Mouse (Mus musculus) hindbrain, postnatal 0 days (tissue): ENCODE measurements around the gene H2afv. TPM values are rescaled to one million over a fixed set of nuclear protein-coding genes. Genes with fewer than 3 reads are reported as not detected.

Experiments used
- ATAC-seq: fragments of 200-750 bp; cut with Nextera tagmentation; 2 replicates; pipeline ENCODE4 v1.8.0; 2017; ENCODE audit warnings: mild to moderate bottlenecking, moderate TSS enrichment, moderate library complexity
- DNase-seq: peaks from one replicate; pipeline ENCODE4 v3.0.0-alpha.2; 2015; ENCODE audit warnings: low spot score
- H3K27ac ChIP-seq: fragments of 300-500 bp; sonication (generic); 2 replicates; pipeline ENCODE4 v1.5.1; 2014; ENCODE audit warnings: mild to moderate bottlenecking
- H3K27me3 ChIP-seq: fragments of 300-500 bp; sonication (generic); 2 replicates; pipeline ENCODE4 v1.6.1; 2014; ENCODE audit warnings: low read length, mixed read lengths; ENCODE audit not compliant: insufficient read depth
- H3K36me3 ChIP-seq: fragments of 300-500 bp; sonication (generic); 2 replicates; pipeline ENCODE4 v1.6.1; 2014; ENCODE audit warnings: low read length, mixed read lengths; ENCODE audit not compliant: insufficient read depth
- H3K4me1 ChIP-seq: fragments of 300-500 bp; sonication (generic); 2 replicates; pipeline ENCODE4 v1.6.1; 2014; ENCODE audit warnings: antibody characterized with exemption, low read length, mixed read lengths; ENCODE audit not compliant: insufficient read depth
- H3K4me2 ChIP-seq: fragments of 300-500 bp; sonication (generic); 2 replicates; pipeline ENCODE4 v1.6.1; 2014; ENCODE audit warnings: low read depth, mild to moderate bottlenecking, low read length, moderate library complexity, mixed read lengths
- H3K4me3 ChIP-seq: fragments of 300-500 bp; sonication (generic); 2 replicates; pipeline ENCODE4 v1.5.1; 2014; ENCODE audit warnings: low read length
- H3K9ac ChIP-seq: fragments of 300-500 bp; sonication (generic); replicated peaks from 2 replicates; pipeline ENCODE4 v1.6.1; 2014; ENCODE audit warnings: mild to moderate bottlenecking, low read length, moderate library complexity, mixed read lengths
- H3K9me3 ChIP-seq: fragments of 300-500 bp; sonication (generic); 2 replicates; pipeline ENCODE4 v1.6.1; 2016; ENCODE audit warnings: low read length, mixed read lengths
- CTCF ChIP-seq: IDR thresholded peaks from 2 replicates; pipeline ENCODE4 v1.5.1; 2016; ENCODE audit warnings: antibody characterized with exemption, control low read depth, low read depth
- WGBS: fragments of 180-500 bp; shearing (Covaris S2); extraction: QIAGEN DNeasy Blood & Tissue Kit; methylation state at CpG from one replicate; pipeline ENCODE4 v1.1.7; 2014; 5-methylcytosine and 5-hydroxymethylcytosine counted together
- polyA plus RNA-seq: library from polyadenylated mRNA; unstranded; fragments of >200 nt; fragmentation: Nextera tagmentation; extraction: Ambion mirVana; gene quantifications from 2 replicates; pipeline ENCODE4 v1.2.1, GENCODE M21; 2015
- total RNA-seq: library from RNA; depleted of rRNA; stranded (reverse); fragments of >200 nt; gene quantifications from 2 replicates; pipeline ENCODE4 v1.2.3, GENCODE M21; 2014

Gene H2afv
- total and polyA plus RNA-seq, 2 experiments from 2014 or later = 75.5 to 251 TPM

DNA sequence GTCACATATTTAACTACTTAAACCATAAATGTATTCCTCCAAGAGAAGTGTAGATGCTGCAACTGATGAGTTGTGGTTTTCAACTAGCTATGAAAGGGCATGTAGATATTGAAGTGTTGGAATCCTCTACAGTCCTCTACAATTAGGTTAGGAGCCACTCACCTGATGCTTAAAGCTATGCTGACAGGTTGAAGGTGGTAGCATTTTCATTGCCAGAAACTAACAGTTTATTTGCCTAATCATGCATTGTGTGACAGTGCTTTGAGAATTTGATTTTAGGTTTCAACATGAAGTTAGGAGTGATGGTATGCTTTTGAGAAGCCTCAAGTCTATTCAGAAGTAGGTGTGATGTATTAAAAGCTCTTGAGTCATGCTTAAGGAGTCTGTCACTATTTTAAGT is 26.8 kb downstream of the H2afv start:
- Histone ChIP-seq H3K9me3 (no peaks in the 10 kb centered on the region), H3K4me2 (peak overlapping the region; percentile 89), H3K36me3 (peaks cover 19% of the 10 kb centered on the region), H3K27ac (no peak overlapping the region), H3K4me3 (peak overlapping the region; percentile 90), H3K27me3 (no peaks in the 10 kb centered on the region), H3K9ac (0 out of 2 replicates have a peak overlapping the region, but pooled peaks have one; percentile 98), H3K4me1 (peaks cover 9% of the 10 kb centered on the region)
- no peak for TF ChIP-seq CTCF
- no peak for DNase-seq
- no peak for ATAC-seq

DNA sequence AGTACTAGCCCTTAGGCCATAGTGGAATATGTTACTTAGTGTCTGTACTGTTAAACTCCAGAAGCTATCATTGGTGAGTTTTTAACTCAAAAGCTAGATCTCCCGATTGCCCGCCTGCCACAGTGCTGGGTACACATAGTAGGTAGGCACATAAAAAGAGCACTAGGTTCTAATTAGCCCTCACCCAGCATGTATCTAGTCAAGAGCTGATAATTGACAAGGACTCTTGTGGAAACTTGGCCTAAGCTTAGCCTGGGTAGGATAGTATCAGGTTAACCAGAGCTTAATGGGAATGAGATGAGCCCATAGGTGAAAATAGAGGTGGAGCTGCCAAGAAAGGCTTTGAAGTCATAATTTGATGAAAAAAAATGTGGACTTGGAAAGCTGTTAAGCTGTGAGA is 27.2 kb downstream of the H2afv start:
- peak overlapping the region; percentile 90 for H3K4me3 ChIP-seq
- H3K36me3 ChIP-seq = peaks cover 19% of the 10 kb centered on the region
- 27% methylated on average over 2 of the region's 2 CpGs for WGBS
- H3K4me2 ChIP-seq = peak overlapping the region; percentile 89
- no peaks in the 10 kb centered on the region for H3K27me3 ChIP-seq
- H3K9ac ChIP-seq = peak overlapping the region; percentile 98
- H3K9me3 ChIP-seq = no peaks in the 10 kb centered on the region
- H3K4me1 ChIP-seq = peaks cover 9% of the 10 kb centered on the region
- H3K27ac ChIP-seq = peak overlapping the region; percentile 98
- ATAC-seq = no peak
- TF ChIP-seq CTCF = no peak
- no peak for DNase-seq

DNA sequence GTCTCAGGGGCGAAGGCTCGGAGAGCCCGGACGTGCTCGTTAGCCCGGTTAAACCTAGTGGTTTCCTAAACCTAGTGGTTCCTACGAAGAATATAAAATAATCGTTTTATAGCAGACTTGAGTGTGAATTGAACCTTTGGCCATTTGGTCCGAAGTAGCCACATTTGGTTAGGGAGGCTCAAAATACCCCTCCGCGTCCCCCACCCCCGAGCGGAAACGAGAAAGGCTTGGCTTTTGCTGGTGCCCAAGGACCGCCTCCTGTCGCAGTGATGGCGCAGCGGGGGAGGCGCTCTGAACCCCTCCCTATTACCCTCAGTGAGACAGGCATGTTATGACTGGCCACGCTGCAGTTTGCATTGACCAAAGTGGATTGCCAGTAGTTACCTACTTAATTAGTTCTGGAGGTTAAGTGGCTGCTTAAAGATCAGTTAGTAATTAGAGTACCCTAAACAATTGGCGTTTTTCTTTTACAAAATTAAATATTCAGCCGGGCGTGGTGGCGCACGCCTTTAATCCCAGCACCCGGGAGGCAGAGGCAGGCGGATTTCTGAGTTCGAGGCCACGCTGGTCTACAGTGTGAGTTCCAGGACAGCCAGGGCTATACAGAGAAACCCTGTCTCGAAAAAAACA is 27.7 kb downstream of the H2afv start:
- peaks cover 9% of the 10 kb centered on the region for H3K4me1 ChIP-seq
- H3K27ac ChIP-seq = peak overlapping the region; percentile 98
- H3K4me3 ChIP-seq = peak overlapping the region; percentile 90
- H3K36me3 ChIP-seq = peaks cover 19% of the 10 kb centered on the region
- H3K27me3 ChIP-seq = no peaks in the 10 kb centered on the region
- under 1% methylated on average over 30 of the region's 30 CpGs for WGBS
- TF ChIP-seq CTCF = no peak
- peak; percentile 90 for DNase-seq
- no peaks in the 10 kb centered on the region for H3K9me3 ChIP-seq
- peak overlapping the region; percentile 98 for H3K9ac ChIP-seq
- peak; percentile 67 for ATAC-seq
- H3K4me2 ChIP-seq = peak overlapping the region; percentile 89

DNA sequence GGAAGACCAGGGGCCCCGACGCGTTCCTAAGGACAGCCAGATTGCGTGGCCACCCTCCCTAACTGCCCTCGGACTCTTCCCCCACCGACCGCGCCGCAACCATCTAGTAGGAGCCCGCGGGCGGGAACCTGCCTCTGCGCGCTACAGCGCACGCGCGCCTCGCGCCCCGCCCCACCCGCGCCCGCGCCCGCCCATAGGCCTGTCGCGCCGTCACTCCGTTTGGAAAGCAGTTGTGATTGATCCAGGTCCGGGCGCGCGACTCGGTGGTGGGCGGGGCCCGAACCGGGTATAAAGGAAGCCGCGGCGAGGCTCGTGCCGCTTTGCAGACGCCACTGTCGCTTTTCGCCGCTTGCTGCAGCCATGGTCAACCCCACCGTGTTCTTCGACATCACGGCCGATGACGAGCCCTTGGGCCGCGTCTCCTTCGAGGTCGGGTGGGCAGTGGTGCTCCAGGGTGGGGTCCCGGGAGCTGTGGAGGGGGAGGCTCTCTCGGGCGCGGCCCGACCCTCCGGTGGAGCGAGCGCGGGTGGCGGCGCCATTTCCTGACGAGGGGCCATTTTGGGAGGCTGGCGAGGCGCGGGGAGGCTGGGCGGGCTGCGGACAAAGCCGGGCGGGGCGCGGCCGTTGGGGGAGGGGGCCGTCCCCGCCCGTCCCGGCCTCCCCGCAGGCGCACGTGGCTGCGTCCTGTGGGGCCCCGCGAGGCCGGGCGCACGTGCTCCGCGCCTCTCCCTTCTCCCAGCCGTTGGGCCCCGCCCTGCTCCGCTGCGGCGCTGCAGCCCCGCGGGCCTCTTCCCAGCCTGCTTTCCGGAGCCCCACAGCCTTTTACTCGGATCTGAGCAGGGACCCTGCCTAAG is 28.5 kb downstream of the H2afv start:
- Histone ChIP-seq H3K27me3 (no peaks in the 10 kb centered on the region), H3K27ac (peak overlapping the region; percentile 98), H3K36me3 (peaks cover 19% of the 10 kb centered on the region), H3K9ac (peak overlapping the region; percentile 98), H3K4me3 (peak overlapping the region; percentile 90), H3K4me2 (peak overlapping the region; percentile 89), H3K9me3 (no peaks in the 10 kb centered on the region), H3K4me1 (peaks cover 9% of the 10 kb centered on the region)
- ATAC-seq (peak; percentile 95), DNase-seq (peak; percentile 97)
- TF ChIP-seq CTCF = no peak
- WGBS = 2% methylated on average over 88 of the region's 102 CpGs

DNA sequence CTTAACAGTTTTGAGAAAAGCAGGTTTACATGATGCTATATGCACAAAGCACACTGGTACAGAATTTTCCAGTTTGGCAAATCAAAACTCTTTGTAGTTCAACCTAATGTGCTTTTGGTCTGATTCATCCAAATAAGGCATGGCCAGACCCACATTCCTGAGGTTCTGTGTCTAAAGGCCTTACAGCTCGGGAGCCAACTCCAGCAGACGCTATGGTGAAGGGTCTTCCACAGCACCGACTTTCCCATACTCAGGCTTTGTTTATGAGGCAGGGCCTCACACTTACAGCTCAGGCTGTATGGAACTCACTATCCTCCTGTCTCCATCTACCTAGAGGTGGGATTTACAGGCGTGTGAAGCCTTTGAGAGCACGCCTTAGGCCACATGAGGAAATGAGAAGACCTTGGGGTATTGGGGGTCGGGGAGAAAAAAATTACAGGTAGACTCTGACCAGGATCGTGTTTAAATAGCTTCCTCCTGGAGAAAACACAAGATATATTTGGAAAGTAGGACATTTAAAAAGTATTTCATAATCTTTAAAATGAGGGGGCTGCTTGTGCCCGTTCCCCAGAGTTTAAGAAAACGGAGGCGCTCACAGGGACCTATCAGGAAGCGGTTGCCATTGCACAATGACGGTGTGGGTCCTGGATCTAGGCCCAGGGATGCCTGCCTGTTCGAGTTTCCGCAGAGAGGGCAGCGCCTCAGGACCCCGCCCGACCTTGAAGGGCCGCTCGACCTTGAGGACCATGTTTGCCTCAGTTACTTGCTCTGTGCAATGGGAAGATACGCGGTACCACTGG is 29.3 kb downstream of the H2afv start, which contains the start of gene Ppia:
Gene Ppia, plus strand, starts transcription at position 693 of the 800 bp plus-strand sequence.
- ATAC-seq (no peak), DNase-seq (no peak)
- H3K27ac ChIP-seq = peak within 1 kb of the TSS; percentile 98
- 8% methylated on average over 21 of the region's 21 CpGs for WGBS
- H3K4me3 ChIP-seq = peak within 1 kb of the TSS; percentile 90
- peaks cover 14% of the 10 kb centered on the region for H3K36me3 ChIP-seq
- TF ChIP-seq CTCF = no peak
- peak within 1 kb of the TSS; percentile 98 for H3K9ac ChIP-seq
- H3K4me1 ChIP-seq = peaks cover 9% of the 10 kb centered on the region
- H3K9me3 ChIP-seq = no peaks in the 10 kb centered on the region
- H3K4me2 ChIP-seq = peak within 1 kb of the TSS; percentile 89
- no peaks in the 10 kb centered on the region for H3K27me3 ChIP-seq

DNA sequence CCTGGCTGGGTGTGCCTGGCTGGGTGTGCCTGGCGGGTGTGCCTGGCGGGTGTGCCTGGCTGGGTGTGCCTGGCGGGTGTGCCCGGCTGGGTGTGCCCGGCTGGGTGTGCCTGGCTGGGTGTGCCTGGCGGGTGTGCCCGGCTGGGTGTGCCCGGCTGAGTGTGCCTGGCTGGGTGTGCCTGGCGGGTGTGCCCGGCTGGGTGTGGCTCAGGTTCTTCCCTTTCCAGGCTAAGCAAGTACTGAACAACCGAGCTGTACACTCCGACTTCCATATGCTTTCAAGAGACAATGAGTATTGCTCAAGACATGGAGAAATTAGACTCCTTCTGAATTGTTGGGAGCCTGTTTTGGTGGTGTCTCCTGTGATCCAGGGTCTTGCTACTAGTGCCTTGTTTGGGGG is 31.0 kb downstream of the H2afv start:
- WGBS = 96% methylated on average over 12 of the region's 12 CpGs
- Histone ChIP-seq H3K4me1 (peaks cover 9% of the 10 kb centered on the region), H3K4me3 (no peak overlapping the region), H3K9ac (no peak overlapping the region), H3K4me2 (no peak overlapping the region), H3K27ac (no peak overlapping the region), H3K27me3 (no peaks in the 10 kb centered on the region), H3K36me3 (peaks cover under 1% of the 10 kb centered on the region; the same call in 1 of the 2 replicates), H3K9me3 (no peaks in the 10 kb centered on the region)
- TF ChIP-seq CTCF = no peak
- DNase-seq = no peak
- no peak for ATAC-seq
